Mouse (Mus musculus): ENCODE data around the gene Mt1. TPM values are rescaled to one million over a fixed set of nuclear protein-coding genes. Genes with fewer than 3 reads are reported as not detected.
A peak's percentile ranks its signal among the peaks of the same experiment; 100 is the strongest.

Gene Mt1
- total RNA-seq, 1 experiment from 2014 or later = 5.2 TPM

DNA sequence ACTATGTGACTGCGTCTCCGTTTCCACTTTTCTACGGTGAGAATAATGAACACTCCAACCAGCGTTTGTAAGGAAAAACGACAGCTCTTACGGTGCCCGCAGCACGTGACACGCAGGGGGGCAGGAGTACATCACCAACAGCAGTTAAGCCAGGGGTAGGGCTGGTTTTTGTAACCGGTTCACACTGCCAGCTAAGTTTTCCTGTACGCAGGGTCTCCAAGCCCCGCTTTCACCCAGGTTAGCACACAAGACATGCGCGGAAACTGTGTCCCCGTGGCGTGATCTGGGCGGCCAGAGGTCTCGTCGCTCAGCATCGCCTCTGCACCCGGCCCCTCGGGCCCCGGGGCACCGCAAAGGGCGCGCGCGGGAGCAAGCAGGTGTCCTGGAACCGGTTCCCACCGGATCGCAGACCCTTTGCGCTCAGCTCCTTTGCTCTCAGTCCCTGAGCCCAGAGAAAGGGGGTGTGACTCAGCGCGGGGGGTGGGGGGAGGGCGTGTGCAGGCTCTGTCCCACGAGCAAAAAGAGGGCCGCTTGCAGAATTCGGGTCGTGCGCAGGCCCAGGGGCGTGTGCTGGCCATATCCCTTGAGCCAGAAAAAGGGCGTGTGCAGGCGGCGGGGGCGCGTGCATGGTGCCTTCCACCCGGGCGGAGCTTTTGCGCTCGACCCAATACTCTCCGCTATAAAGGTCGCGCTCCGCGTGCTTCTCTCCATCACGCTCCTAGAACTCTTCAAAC, 6.6 kb upstream of the Mt1 start, which contains the start of gene Mt2:
Mt2 (plus strand) TSS at position 590 of the 734 bp plus-strand sequence.
- no peak for ATAC-seq (ENCODE audit: extremely low read depth, insufficient number of reproducible peaks, low FRiP score, poor library complexity, severe bottlenecking)

DNA sequence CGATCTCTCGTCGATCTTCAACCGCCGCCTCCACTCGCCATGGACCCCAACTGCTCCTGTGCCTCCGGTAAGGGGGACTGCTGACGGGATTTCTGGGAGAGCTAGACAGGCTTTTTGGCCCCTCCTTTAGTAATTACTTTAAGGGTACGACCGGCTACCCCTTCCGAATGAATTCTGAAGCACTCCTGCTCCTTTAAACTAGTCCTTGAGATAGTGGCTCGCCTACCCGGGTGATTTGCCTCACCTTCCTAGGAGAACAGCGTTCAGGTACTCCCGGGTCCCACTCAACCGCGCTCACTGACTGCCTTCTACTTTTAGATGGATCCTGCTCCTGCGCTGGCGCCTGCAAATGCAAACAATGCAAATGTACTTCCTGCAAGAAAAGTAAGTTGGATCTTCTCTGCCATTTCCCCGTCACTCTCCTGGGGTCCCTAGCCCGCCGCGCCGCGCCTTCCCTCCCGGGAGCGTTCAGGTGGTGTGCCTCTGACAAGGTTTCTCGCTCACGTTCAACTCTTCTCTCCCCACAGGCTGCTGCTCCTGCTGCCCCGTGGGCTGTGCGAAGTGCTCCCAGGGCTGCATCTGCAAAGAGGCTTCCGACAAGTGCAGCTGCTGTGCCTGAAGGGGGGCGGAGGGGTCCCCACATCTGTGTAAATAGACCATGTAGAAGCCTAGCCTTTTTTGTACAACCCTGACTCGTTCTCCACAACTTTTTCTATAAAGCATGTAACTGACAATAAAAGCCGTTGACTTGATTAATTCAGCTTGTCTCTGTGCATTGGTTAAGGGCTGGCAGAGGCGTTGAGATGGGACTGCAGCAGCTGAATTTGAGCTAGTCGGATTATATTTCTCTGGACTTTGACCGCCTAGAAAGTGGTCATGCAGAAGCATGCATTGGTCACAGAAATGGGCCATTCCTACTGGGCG, 5.8 kb upstream of the Mt1 start:
- no peak for ATAC-seq (ENCODE audit: extremely low read depth, insufficient number of reproducible peaks, low FRiP score, poor library complexity, severe bottlenecking)

DNA sequence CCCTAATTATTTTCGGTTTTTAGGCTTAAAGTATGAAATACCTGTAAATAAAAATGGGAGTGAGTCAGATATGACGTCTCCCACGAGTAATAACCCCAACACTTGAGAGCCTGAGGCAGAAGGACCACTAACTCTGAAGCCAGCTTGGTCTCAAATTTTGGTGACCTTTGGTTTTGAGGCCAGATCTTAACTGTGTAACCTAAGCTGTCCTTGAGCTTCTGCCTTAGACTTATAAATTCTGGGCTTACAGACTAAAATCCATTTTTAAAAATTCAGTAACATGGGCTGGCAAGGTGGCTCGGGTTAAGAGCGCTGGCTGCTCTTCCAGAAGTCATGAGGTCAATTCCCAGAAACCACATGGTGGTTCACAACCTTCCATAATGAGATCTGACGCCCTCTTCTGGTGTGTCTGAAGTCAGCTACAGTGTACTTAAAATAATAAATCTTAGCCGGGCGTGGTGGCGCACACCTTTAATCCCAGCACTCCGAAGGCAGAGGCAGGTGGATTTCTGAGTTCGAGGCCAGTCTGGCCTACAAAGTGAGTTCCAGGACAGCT, 5.0 kb upstream of the Mt1 start:
- no peak for ATAC-seq (ENCODE audit: extremely low read depth, insufficient number of reproducible peaks, low FRiP score, poor library complexity, severe bottlenecking)

DNA sequence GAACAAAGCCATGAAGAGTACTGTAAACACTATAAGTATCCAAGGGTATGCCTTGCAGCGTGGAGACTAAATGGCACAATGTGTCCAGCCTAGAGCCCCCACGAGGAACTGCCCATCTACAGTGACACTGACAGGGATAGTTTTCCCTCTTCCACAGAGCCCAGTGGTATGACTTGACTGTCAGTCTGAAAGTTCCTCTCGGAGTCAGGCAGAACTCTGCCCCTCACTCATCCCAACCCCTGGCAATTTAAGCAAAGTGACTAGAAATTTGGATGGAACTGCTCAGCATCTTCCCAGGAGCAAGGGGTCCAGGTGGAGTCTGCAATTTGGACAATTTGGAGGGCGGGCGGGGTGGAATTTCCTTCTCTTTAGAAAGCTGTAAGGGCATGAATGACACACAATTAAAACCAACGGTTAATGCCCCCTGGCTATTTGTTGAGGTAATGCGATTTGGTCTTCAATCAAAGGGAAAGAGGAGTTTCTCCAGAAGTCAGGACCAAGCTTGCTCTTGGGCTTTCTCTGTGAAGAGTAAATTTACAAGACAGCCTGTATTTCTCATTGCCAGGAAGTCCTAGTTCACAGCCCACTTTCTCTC, 4.2 kb upstream of the Mt1 start:
- no peak for ATAC-seq (ENCODE audit: extremely low read depth, insufficient number of reproducible peaks, low FRiP score, poor library complexity, severe bottlenecking)

DNA sequence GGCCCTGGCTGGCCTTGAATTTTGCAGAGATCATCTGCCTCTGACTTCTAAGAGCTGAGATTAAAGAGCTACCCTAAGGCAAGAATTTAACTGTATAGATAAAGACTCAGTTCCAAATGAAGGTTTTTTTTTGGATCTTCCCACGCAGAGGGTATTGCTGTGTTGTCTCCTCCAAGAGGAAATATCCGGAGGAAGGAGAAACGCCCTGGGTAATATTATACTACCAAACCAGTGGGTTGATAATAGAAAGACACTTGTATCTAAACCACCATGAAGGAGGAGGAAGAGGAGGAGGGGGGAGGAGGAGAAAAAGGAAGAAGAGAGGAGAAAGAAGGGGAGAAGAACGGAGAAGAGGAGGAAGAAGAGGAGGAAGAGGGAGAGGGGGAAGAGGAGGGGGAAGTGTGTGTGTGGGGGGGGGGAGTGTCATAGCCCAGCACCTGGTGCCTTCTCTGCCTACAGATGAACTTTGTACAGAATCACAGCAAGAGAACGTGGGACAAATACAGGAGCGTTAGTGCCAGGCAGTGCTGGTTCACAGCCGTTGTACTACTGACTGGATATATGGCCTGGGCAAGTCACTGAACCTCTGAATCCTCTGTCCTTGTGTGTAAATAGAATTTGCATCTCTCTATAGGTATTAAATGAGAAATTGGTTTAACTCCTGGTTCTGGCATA, 1.0 kb upstream of the Mt1 start:
- ATAC-seq (ENCODE audit: extremely low read depth, insufficient number of reproducible peaks, low FRiP score, poor library complexity, severe bottlenecking) = no peak

DNA sequence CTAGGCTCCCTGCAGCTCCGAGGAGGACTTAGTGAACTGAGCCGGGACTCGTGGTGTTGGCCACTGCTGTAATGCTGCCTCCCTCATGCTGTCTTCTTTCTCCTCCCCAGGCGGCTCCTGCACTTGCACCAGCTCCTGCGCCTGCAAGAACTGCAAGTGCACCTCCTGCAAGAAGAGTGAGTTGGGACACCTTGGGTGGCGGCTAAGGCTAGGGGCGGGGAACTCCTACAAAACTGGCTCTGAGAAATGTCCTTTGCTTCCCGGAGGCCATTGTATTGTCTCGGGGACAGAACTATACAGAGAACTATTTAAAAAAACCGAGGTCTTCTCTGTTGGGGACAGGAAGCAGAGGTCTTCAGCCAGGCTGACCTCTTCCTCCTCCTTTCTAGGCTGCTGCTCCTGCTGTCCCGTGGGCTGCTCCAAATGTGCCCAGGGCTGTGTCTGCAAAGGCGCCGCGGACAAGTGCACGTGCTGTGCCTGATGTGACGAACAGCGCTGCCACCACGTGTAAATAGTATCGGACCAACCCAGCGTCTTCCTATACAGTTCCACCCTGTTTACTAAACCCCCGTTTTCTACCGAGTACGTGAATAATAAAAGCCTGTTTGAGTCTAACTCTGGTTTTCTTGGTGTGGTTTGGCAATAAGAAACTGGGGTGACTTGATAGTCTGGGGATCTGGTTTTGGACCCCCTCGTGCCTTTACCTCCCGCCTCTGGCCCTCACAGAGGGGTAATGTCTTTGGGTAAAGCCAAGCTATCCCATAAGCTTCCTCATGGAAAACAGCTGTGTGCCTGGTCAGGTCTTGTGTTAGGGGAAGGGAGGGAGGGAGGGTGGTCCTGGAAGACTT, 1.1 kb downstream of the Mt1 start:
- no peak for ATAC-seq (ENCODE audit: extremely low read depth, insufficient number of reproducible peaks, low FRiP score, poor library complexity, severe bottlenecking)

DNA sequence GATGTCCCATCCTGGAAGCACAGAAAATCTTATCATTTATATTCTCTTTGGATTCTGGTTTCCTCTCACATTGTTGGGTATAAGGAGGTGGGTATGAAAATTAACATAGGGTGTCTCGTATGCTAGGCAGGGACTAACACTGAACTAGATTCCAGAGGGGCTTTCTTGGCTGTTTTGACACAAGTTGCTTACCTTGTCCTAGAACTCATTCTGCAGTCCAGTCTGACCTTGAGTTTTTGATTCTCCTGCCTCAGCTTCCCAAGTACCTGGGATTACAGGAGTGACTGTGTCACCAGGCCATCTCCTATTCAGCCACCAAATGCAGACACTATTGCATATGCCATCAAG, 1.7 kb downstream of the Mt1 start:
- no peak for ATAC-seq (ENCODE audit: extremely low read depth, insufficient number of reproducible peaks, low FRiP score, poor library complexity, severe bottlenecking)

DNA sequence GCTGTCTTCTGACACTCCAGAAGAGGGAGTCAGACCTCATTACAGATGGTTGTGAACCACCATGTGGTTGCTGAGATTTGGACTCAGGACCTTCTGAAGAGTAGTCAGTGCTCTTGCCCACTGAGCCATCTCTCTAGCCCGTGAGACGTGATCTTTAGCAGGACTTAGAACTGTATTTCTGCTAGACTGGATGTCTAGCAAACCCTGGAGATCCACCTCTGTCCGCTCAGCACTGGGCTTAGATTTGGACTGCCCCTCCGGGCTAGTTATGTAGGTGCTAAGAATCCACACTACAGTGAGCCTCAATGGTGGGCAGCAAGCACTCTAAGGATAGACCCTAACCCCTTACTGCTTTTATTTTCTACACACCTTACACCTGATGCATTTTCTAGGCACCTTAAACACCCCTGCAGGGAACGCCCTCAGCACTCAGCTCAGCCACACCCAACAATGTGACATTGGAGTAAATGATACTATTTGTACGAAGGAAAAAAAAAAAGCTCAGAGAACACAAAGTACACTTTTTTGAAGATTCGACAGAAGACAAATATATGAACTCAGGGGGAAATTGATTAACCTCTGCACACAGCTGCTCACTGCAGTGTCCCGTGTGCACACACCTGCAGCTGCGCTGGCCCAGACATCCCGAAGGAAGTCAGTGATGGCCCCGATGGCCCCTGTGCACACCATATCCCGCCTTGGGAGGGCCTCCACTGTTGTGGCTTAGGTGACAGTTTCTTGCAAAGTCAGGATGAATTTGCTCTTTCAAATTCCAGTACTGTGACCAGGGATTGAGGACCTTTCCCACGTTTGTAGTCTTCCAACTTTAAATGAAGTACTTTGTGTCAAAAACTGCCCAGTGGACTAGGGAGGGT, 3.4 kb downstream of the Mt1 start:
- no peak for ATAC-seq (ENCODE audit: extremely low read depth, insufficient number of reproducible peaks, low FRiP score, poor library complexity, severe bottlenecking)

DNA sequence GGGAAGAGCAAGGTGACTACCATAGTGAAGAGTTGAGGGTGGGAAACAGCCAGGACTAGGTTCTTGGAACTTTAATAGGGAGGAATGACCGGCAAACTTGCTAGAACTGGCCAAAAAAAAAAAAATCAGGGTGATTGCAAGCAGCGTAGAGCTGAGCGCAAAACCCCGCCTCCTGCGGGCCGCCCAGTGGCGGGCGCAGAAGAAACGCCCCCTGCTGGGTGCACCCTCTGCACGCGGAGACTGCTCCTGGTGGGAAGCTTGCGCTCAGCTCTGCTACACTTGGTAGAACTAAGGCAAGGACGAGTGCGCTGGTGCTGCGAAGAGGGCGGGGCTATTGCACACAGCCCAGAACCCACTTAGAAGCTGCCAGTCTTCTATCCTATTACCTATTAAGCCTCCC, 4.2 kb downstream of the Mt1 start:
- peak; percentile 50 for ATAC-seq (ENCODE audit: extremely low read depth, insufficient number of reproducible peaks, low FRiP score, poor library complexity, severe bottlenecking)

DNA sequence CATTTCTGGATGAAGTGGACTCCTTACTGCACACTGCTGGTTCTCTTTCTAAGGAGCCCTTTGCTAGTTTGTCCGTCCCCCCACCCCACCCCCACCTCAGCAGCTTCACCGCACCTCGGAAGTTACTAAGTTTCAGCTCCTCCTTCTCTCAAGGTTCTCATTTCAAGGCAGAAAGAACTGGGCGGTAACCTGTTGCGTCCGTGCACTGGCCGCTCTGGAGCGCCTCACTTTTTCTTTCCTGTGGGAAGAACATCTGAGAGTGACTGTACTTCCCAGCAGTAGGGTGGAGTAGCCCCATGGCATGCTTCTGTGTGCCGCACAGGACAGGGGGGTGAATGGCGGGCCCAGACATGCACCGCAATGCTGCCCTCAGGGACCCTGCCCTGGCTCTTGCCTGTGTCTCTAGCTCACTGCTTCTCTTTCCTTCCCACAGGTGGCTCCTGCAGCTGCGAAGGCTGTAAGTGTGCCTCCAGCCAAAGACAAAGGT, 5.5 kb downstream of the Mt1 start:
- ATAC-seq (ENCODE audit: extremely low read depth, insufficient number of reproducible peaks, low FRiP score, poor library complexity, severe bottlenecking) = no peak

DNA sequence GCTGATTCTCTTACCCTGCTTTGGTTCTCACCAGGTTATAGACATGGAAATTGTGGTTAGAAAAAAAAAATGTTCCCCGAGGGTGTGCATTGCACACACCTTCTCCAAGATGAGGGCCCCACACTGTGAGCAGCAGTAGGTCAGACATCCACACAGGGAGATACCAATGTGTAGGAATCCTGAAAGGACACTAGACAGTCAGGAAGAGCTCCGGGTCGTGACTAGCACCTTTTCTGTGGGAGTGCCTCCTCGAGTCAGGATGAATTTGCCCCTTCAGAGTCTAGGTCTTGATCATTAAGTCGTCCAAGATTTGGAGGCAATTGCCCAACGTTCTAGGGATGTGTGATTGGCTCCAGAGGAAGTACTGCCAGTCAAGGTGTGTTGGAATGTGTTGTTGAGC, 6.9 kb downstream of the Mt1 start:
- no peak for ATAC-seq (ENCODE audit: extremely low read depth, insufficient number of reproducible peaks, low FRiP score, poor library complexity, severe bottlenecking)

DNA sequence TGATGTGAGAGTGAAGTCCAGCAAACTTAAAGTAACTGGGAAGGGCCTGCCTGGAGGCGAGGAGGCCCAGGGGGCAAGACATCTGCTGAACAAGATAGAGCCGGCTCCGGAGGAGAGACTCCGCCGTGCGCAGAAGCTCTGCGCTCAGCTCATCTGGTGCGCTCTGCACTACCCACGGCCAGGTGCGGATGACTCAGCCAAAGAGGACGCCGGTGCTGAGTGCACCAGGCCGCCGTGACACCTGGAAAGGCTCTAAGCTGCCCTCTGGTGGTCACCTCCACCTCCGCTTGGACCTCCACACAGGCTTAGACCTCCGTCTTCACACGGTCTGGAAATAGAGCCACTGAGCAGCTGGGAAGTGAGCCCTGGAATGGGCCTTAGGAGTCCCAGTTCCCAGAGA, 7.7 kb downstream of the Mt1 start:
- ATAC-seq (ENCODE audit: extremely low read depth, insufficient number of reproducible peaks, low FRiP score, poor library complexity, severe bottlenecking) = peak; percentile 33; the same call in 1 of the 2 replicates

DNA sequence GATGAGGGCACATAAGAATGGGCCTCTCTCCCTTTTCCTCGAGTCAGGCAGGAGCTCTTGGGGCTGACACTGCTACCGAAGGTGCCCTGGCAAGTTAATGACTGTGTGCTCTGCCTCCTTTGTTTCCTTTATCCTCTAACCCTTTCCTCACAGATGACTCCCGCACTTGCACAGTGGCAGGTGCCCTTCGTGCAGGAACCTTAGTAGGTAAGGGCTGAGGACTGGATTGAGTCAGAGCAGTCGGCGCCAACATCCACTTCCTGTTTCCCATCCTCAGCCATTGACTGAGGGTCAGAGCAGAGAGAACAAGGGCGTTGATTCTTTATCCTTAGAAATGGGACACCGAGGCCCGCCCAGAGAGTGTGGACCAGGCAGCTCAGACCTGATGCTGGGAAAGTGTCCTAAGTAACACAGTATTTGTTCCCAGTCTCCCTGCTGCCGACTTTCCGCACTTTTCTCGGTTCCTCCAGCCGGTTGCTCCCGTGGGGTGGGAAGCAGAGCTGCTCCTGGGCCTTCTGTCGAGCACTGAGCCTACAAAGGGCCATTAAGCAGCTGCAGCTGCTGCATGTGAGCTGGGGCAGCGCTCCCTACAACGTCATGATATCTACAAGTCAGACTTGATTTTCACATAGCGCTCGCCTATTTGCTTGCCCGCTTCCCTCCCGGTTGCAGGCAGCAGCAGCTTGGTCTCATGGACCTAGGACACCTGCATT, 8.6 kb downstream of the Mt1 start:
- ATAC-seq (ENCODE audit: extremely low read depth, insufficient number of reproducible peaks, low FRiP score, poor library complexity, severe bottlenecking) = no peak

DNA sequence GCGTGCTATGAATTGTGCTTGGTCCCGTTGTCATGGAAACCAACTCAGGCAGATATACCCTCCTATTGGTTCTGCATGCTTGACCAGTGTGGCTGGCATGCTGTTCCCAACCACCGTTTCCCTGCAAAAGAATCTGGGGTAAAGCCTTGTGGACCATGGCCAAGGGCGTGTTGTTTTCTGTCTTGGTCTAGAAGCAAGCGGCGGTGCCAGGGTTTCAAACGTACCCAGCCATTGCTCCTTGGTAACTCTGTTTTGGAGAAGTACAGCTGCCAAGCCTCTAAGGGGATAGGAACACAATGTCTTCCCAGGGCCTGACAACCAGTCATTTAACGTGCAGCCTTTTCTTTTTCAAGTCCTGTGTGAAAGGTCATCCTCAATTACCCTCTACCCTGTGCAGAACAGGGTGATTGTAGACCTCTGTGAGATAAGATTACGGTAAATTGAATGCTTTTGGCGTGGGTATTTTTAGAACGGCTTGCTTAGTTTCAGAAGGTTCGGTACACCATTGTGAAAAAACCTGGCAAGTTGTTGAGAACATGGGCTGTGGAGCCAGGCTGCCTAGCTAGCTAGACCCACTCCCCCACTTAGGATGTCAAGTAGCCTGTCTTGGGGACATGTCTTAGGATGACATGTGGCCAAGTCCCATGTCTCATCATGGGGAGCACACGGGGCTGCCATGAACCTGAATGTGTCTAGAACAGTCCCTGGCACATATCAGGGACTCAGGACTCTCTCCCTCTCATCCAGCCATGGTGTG, 10.6 kb downstream of the Mt1 start:
- no peak for ATAC-seq (ENCODE audit: extremely low read depth, insufficient number of reproducible peaks, low FRiP score, poor library complexity, severe bottlenecking)

DNA sequence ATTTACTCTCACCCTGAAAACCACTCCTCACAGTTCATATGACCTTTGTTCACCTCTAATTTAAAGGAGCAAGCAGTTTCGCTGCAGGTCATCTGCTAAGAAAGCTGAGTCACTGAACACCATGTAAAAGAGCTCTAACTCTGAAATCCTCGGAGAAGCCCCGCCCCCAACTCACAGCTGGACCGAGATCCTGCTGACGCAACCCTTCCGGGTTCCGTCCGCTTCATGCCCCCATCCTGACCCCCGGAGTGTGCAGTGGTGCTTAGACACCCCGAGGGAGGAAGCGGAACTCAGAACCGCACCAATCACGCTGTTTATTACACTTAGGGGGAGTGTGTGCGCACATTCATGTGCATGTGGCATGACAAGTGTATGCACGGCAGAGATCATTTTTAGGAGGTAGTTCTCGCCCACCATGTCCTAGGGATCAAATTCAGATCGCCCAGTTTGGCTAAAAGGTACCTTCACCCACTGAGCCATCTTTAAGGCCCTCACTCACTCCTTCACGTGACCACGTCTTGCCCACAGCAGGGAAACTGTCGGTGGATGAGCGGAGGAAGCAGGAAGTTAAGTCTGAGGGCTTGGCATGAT, 12.3 kb downstream of the Mt1 start:
- peak; percentile 91 for ATAC-seq (ENCODE audit: extremely low read depth, insufficient number of reproducible peaks, low FRiP score, poor library complexity, severe bottlenecking)

DNA sequence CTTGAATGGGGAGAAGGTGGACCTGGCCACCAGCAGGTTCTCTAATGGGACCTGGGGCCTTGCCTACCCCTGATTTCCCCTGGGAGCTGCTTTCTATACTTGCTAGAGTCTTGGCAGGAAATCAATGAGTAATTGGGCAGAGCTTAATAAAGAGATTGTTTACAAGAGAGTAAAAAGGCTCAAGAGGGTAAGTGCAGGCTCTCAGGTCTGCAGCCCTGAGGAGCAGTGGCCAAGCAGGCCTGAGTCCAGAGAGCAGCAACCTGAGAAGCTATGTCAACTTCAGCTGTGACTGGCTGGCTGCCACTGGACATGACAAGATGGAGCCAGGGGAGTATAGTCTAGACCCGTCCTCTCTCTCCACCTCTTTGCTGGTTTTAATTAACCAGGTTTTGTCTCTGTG, 14.0 kb downstream of the Mt1 start:
- ATAC-seq (ENCODE audit: extremely low read depth, insufficient number of reproducible peaks, low FRiP score, poor library complexity, severe bottlenecking) = no peak
